Mouse (Mus musculus) liver, adult 10 weeks (tissue): ENCODE data around the gene Ubc. TPM values are rescaled to one million over a fixed set of nuclear protein-coding genes. Genes with fewer than 3 reads are reported as not detected.

Experiments
- polyA plus RNA-seq: library from polyadenylated mRNA; stranded (reverse); fragments of 350-450 nt; fragmentation: Illumina TruSeq; extraction: RNeasy Lipid Tissue Mini Kit (QIAGEN cat#74804); gene quantifications from one replicate; pipeline ENCODE4 v1.2.3, GENCODE M21; 2014; ENCODE audit warnings: low read depth, low replicate concordance

Gene Ubc
- 41.6 TPM for polyA plus RNA-seq

GRCm38 (mm10) chr5:125389579-125390441 lies at the start of gene Ubc:
Gene Ubc, minus strand, starts transcription at chr5:125390202.

GRCm38 (mm10) chr5:125433793-125434337 lies 43.9 kb upstream of the Ubc start, which contains the start of gene Dhx37:
Gene Dhx37, minus strand, starts transcription at chr5:125434121.

GRCm38 (mm10) chr5:125389131-125389578 lies 847 bp downstream of the Ubc start, which contains the start of gene Gm10382:
Gene Gm10382, plus strand, starts transcription at chr5:125389322.

GRCm38 (mm10) chr5:125340547-125341262 lies 49.3 kb downstream of the Ubc start, which contains the start of gene Scarb1:
Gene Scarb1, minus strand, starts transcription at chr5:125341094.

Other genes with a start within 250 kb of the Ubc start
- gene Ncor2, start 211.0 kb downstream of the Ubc start, polyA plus RNA-seq: 0.90 TPM
- 35.3 TPM for gene Scarb1, start 49.1 kb downstream of the Ubc start, polyA plus RNA-seq
- not detected for gene Gm10382, start 880 bp downstream of the Ubc start, polyA plus RNA-seq
- 4.3 TPM for gene Dhx37, start 43.9 kb upstream of the Ubc start, polyA plus RNA-seq
- gene Bri3bp, start 51.4 kb upstream of the Ubc start, polyA plus RNA-seq: 7.9 TPM
- 3.5 TPM for gene Aacs, start 85.6 kb upstream of the Ubc start, polyA plus RNA-seq
- gene Tmem132b, start 141.6 kb upstream of the Ubc start, polyA plus RNA-seq: not detected